Mouse (Mus musculus) gastrocnemius, postnatal 36 days (tissue): Measurements from ENCODE around the gene Tmppe. TPM values are rescaled to one million over a fixed set of nuclear protein-coding genes. Genes with fewer than 3 reads are reported as not detected.
"Not testable (repeated sequence)": the region's sequence is repeated elsewhere in the genome, so short reads cannot be mapped to it uniquely, and the experiment has no call there.

Source experiments
- DNase-seq, 2 experiments: peaks; one replicate each; pipeline ENCODE4 v3.0.0; 2022
- intact Hi-C: fragments of 180-260 bp; cut with DNase I; formaldehyde crosslinking; loops from one replicate; pipeline ENCODE4 v1.15.1; 2025
- total RNA-seq, 2 experiments: library from RNA; stranded (reverse); gene quantifications; 2 replicates each; pipeline ENCODE4 v1.2.3; 2021

Tmppe gene
- total RNA-seq, 2 experiments from 2014 or later: 0.84 to 1.5 TPM

- intact Hi-C loops: no loop called here
- no peak for DNase-seq
Observed at GRCm38 (mm10) chr9:114390749-114391075, 10.2 kb upstream of the Tmppe start.

- DNase-seq, intact Hi-C loops: not testable (repeated sequence)
Observed at GRCm38 (mm10) chr9:114394136-114394535, 6.8 kb upstream of the Tmppe start.

- no peak for DNase-seq
- intact Hi-C loops: no loop called here
Observed at GRCm38 (mm10) chr9:114394677-114395076, 6.2 kb upstream of the Tmppe start.

DNA sequence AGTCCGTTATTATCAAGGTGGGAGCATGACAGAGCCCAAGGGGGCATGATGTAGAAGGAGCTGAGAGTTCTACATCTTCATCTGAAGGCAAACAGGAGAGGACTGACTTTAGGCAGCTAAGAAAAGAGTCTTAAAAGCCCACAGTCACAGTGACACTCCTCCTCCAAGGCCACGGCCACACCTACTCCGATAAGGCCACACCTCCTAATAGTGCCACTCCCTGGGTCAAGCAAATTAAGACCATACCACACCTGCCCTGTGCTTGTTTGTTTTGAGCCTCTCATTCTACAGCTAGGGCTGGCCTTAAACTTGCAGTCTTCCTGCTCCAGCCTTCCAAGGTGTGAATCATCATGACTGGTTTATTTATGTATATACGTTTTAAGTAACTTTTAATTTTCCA, 5.6 kb upstream of the Tmppe start:
- intact Hi-C loops: no loop called here
- no peak for DNase-seq

GRCm38 (mm10) chr9:114399680-114400079, 1.2 kb upstream of the Tmppe start:
- no peak for DNase-seq
- intact Hi-C loops: no loop called here

GRCm38 (mm10) chr9:114400588-114400948, 337 bp upstream of the Tmppe start:
- no peak for DNase-seq
- intact Hi-C loops: no loop called here

DNA sequence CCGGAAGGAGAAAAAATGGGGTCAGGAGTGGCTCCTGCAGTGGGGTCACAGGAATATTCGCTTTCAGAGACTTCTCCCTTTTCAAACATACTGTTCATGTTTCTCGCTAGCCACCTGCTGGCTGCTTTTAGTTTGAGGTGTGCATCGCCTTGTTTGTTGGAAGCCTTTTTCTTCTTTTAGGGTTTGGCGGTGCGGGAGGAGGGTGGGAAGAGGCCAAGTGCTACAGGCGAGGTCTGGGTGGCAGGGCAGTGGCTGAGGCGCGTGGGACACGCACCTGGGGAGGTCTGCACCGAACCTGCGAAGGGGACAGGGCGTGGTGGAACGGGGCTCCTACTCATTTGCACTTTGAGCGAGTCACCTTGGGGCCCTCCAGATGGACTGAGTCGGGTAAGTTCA, 778 bp downstream of the Tmppe start:
- DNase-seq: no peak
- intact Hi-C loops: no loop called here

GRCm38 (mm10) chr9:114407676-114408075, 6.8 kb downstream of the Tmppe start:
- DNase-seq: no peak
- intact Hi-C loops: no loop called here

DNA sequence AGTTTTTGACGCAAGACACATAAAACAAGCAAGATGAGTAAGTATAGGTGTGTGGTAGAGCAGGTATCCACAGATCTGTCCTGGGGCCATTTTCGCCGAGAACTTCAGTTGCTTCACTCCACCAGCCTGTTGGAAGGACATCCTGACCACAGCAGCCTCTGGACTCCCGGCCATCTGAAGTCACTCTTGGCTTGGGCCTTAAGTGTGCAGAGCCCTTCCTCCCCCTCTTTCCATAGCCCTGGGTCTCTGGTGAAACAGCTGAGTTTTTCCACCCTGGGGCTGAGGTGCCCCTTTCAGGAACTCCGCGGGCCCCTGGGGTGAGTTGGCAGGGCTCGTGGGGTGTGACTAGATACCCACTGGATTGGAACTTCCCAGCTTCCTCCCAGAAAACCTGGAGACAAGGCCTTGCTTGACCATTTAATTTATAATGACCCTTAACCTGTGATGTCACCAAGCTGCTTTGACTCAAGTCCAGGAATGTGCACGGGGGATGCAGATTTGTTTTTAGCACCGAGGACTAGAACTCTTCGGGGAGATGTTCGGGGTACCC, 9.5 kb downstream of the Tmppe start:
- no peak for DNase-seq
- intact Hi-C loops: no loop called here

- intact Hi-C loops: no loop called here
- no peak for DNase-seq
Observed at GRCm38 (mm10) chr9:114411295-114411694, 10.4 kb downstream of the Tmppe start.

DNA sequence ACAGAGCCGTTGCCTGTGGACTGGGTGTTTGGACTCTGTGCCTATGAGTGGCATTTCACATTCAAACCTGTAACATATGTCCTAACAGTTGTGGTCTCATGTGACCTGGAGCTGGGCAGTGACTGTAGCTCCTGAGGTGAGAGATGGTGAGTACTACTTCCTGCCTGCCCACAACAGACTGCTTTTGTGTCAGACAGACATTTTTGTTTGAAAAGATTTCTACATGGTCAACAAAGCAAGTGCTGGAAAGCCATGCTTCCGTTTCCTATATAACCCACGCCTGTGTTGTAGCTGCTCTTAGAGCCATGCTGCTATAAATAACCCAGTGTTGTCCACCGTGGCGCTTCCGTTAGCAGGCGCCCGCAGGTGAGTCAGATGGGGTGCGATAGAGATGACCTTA, 11.5 kb downstream of the Tmppe start:
- DNase-seq: no peak
- intact Hi-C loops: no loop called here

- intact Hi-C loops: no loop called here
- DNase-seq: no peak
Observed at GRCm38 (mm10) chr9:114413866-114414265, 13.0 kb downstream of the Tmppe start.

DNA sequence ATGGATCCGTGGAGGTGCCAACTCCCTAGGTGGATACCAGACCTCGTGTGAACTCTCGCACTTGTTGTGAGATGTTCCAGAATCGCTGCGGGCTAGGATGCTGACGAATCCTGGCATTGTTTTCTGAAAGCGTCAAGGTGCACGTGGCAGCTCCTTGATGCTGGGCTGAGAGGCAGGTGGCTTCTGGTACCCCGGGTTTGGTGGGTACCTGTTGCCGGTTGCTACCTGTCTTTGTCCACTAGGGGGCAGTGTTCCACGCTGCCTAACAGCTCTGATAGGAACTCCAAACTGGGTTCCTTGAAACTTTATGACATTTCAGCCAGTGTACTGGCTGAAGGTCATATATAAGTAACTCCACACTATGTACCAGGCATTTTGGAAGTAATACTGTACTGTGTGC, 14.8 kb downstream of the Tmppe start:
- intact Hi-C loops: loop anchor here (2.0 to 5.0 kb wide), 2 partner anchors 85 to 167 kb away; no protein-coding TSS in a partner anchor
- DNase-seq: peak in 1 of 2 experiments; percentile 27

DNA sequence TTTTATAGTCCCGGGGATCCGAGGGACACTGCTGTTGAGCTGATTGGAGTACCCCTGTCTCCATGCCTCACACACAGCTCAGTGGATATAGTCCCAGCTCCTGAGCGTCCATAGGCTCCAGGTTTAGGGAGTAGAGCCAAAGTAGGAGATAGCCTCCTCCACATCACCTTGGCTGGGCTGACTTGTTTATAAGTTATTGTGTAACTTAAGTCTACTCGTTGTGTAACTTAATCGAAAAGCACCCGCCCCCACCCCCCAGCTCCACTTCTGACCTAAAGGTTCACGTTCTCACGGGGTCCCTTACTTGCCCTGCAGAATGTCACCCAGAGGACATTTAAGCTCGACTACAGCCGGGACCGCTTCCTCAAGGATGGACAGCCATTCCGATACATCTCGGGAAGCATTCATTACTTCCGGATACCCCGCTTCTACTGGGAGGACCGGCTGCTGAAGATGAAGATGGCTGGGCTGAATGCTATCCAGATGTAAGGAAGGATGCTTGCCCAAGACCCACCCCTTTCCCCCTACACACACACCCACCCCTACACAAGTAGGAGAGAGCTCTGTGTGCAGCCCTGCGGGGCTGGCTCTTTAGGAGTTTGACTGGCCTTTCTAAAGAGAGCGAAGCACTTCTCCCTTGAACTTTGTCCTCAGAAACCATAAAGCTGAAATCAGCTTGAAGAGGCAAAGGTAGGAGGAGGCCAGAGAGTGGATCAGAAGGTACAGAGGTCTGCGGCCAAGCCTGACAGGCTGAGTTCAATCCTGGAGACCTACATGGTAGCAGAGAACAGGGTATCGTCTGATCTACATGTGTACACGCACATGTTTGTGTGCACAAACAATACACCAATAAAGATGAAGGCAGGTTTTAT, 16.0 kb downstream of the Tmppe start:
- DNase-seq: no peak
- intact Hi-C loops: loop anchor here (2.0 to 5.0 kb wide), 2 partner anchors 84 to 165 kb away; no protein-coding TSS in a partner anchor

DNA sequence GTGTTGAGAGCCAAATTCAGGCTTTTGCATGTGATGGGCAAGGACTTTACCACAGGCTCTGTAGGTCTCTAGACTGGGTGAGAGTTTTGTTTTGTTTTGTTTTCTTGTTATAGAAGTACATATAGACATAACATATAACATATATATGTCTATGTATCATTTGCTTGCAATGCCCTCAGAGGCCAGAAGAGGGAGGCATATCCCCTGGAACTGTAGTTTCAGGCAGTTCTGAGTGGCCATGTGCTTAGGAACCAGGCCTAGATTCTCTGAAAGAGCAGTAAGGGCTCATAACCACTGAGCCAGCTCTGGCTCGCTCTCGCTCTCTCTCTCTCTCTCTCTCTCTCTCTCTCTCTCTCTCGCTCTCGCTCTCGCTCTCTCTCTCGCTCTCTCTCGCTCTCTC, 17.3 kb downstream of the Tmppe start:
- intact Hi-C loops: loop anchor here (5.0 kb wide), 1 partner anchor 164 kb away; no protein-coding TSS in a partner anchor
- no peak for DNase-seq

- no peak for DNase-seq
- intact Hi-C loops: no loop called here
Observed at GRCm38 (mm10) chr9:114420443-114420842, 19.5 kb downstream of the Tmppe start.

GRCm38 (mm10) chr9:114421045-114421444, 20.1 kb downstream of the Tmppe start:
- intact Hi-C loops: no loop called here
- no peak for DNase-seq

DNA sequence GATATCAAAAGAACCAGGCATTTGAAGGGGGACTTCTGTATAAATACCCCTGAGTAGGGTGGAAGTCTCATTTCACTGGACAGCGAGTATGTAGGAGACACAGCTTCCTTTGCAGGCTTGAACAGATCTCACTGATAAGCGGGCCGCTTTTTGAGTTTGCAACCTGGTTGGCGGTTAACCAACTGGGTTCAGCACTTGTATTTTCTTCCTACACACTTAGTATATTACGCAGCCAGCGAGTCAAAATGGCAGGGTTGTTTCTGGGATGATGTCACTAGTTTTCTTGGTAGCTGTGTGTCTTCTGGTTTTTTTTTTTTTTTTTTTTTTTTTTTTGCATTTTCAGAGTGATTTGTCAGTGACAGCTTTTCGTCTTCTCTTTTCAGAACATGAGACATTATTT, 20.9 kb downstream of the Tmppe start:
- intact Hi-C loops: no loop called here
- DNase-seq: no peak

DNA sequence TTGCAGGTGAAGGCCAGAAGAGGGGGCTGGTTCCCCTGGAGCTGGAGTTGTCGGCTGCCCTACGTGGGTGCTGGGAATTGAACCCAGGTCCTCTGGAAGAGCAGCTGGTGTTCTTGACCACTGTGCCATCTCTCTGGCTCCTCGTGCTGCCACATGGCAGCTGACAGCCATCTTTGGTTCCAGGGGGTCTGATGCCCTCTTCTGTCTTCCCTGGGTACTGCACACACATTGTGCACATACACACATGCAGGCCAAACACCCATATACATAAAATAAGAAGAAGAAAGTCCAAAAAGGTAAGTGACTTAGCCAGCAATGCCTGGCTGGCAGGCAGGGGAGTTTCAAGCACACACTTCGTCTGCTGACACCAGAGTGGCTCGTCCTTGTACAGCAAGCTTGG, 24.7 kb downstream of the Tmppe start:
- intact Hi-C loops: no loop called here
- DNase-seq: no peak

DNA sequence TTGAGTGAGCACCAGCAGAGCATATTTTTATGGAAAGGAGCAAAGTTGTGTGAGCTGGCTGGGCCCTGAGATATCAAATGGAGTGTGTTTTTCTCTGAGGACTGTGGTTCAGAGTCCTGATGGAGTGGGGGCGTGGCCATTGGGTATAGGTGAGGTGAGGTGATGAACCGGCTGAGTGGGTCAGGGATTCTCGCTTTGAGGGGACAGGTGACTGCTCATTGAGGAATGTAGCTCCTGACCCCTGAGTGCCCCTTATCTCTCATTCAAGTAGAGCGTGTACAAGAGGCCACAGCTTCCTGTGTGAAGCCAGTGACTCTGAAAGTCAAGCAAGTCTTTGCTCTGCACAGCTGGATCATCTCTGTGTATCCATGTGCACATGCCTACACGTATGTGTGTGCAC, 25.3 kb downstream of the Tmppe start:
- DNase-seq: no peak
- intact Hi-C loops: no loop called here

GRCm38 (mm10) chr9:114427425-114427824, 26.5 kb downstream of the Tmppe start:
- intact Hi-C loops: no loop called here
- no peak for DNase-seq

GRCm38 (mm10) chr9:114428103-114428834, 27.4 kb downstream of the Tmppe start:
- no peak for DNase-seq
- intact Hi-C loops: no loop called here
